Mouse (Mus musculus) forebrain, postnatal 0 days (tissue): ENCODE data around the gene Nfkb1. TPM values are rescaled to one million over a fixed set of nuclear protein-coding genes. Genes with fewer than 3 reads are reported as not detected.

Experiments used
- ATAC-seq: fragments of 200-750 bp; cut with Nextera tagmentation; 2 replicates; pipeline ENCODE4 v1.8.0; 2017; ENCODE audit warnings: mild to moderate bottlenecking, moderate library complexity
- DNase-seq: peaks from one replicate; pipeline ENCODE4 v3.0.0-alpha.2; 2015
- H3K27ac ChIP-seq: fragments of 300-500 bp; sonication (generic); 2 replicates; pipeline ENCODE4 v1.5.1; 2014; ENCODE audit warnings: low read depth, mild to moderate bottlenecking, antibody characterized with exemption, low read length, moderate library complexity, mixed read lengths
- H3K27me3 ChIP-seq: fragments of 300-500 bp; sonication (generic); 2 replicates; pipeline ENCODE4 v1.6.1; 2014; ENCODE audit warnings: mild to moderate bottlenecking, low read length, mixed read lengths; ENCODE audit not compliant: insufficient read depth
- H3K36me3 ChIP-seq: fragments of 300-500 bp; sonication (generic); 2 replicates; pipeline ENCODE4 v1.6.1; 2014; ENCODE audit warnings: mild to moderate bottlenecking, moderate library complexity; ENCODE audit not compliant: insufficient read depth
- H3K4me1 ChIP-seq: fragments of 300-500 bp; sonication (generic); 2 replicates; pipeline ENCODE4 v1.6.1; 2014; ENCODE audit warnings: antibody characterized with exemption; ENCODE audit not compliant: insufficient read depth
- H3K4me2 ChIP-seq: fragments of 300-500 bp; sonication (generic); 2 replicates; pipeline ENCODE4 v1.6.1; 2014; ENCODE audit warnings: low read depth, mild to moderate bottlenecking, moderate library complexity
- H3K4me3 ChIP-seq: fragments of 300-500 bp; sonication (generic); 2 replicates; pipeline ENCODE4 v1.5.1; 2014; ENCODE audit warnings: low read depth, low read length, mixed read lengths
- H3K9ac ChIP-seq: fragments of 300-500 bp; sonication (generic); 2 replicates; pipeline ENCODE4 v1.6.1; 2014; ENCODE audit warnings: mild to moderate bottlenecking
- H3K9me3 ChIP-seq: fragments of 300-500 bp; sonication (generic); 2 replicates; pipeline ENCODE4 v1.6.1; 2016; ENCODE audit warnings: low read length
- CTCF ChIP-seq: sonication (generic); IDR thresholded peaks from 2 replicates; pipeline ENCODE4 v1.5.1; 2016; ENCODE audit warnings: antibody characterized with exemption, control low read depth, low read depth
- WGBS: fragments of 180-500 bp; shearing (Covaris S2); extraction: QIAGEN DNeasy Blood & Tissue Kit; methylation state at CpG from one replicate; pipeline ENCODE4 v1.1.7; 2014; 5-methylcytosine and 5-hydroxymethylcytosine counted together
- polyA plus RNA-seq: library from polyadenylated mRNA; unstranded; fragments of >200 nt; fragmentation: Nextera tagmentation; extraction: Ambion mirVana; gene quantifications from 2 replicates; pipeline ENCODE4 v1.2.1, GENCODE M21; 2015
- total RNA-seq: library from RNA; depleted of rRNA; stranded (reverse); fragments of >200 nt; gene quantifications from 2 replicates; pipeline ENCODE4 v1.2.3, GENCODE M21; 2014

Nfkb1 gene
- total and polyA plus RNA-seq, 2 experiments from 2014 or later = 4.4 to 22.5 TPM

DNA sequence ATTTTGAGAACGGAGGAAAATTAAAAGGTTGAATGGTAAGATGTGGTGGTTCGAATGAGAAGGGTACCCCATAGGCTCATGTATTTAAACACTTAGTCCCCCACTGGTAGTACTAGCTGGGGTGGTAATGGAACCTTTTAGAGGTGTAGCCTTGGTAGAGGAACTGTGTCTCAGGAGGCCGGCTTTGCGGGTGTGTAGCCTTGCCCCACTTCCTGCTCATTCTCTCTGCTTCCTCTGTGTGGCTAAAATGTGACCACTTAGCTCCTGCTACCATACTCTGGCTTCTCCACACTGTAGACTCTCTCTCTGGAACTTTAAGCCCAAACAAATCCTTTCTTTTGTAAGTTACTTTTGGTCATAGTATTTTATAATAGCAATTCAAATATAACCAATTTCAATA lies 126.0 kb downstream of the Nfkb1 start:
- Histone ChIP-seq H3K9ac (no peak overlapping the region), H3K27ac (no peak overlapping the region), H3K4me1 (no peaks in the 10 kb centered on the region), H3K27me3 (no peaks in the 10 kb centered on the region), H3K9me3 (no peaks in the 10 kb centered on the region), H3K36me3 (no peaks in the 10 kb centered on the region), H3K4me2 (no peak overlapping the region), H3K4me3 (no peak overlapping the region)
- no peak for DNase-seq
- no peak for ATAC-seq
- 96% methylated on average over 4 of the region's 4 CpGs for WGBS
- no peak for TF ChIP-seq CTCF

DNA sequence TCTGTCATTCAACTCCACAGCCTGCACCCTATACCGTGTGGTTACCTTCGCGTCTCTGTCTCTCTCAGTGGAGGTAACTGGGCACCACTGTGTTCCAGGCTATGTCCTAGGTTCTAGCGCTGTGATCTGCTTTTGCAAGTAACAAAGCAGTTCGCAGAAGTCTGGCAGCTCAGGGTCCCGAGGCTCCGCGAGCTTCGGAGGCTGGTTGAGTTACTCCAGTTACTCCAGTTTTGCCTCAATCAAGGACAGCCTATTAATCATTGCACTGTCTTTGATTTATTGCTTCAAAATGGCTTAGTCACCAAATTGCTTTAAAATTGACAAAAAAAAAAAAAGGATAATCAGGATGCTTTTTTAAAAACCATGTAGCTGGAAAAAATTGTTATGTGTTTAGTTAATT lies 126.6 kb downstream of the Nfkb1 start:
- no peaks in the 10 kb centered on the region for H3K36me3 ChIP-seq
- H3K9ac ChIP-seq = no peak overlapping the region
- H3K27ac ChIP-seq = no peak overlapping the region
- H3K9me3 ChIP-seq = no peaks in the 10 kb centered on the region
- ATAC-seq = no peak
- no peaks in the 10 kb centered on the region for H3K27me3 ChIP-seq
- no peak overlapping the region for H3K4me2 ChIP-seq
- 90% methylated on average over 9 of the region's 9 CpGs for WGBS
- no peaks in the 10 kb centered on the region for H3K4me1 ChIP-seq
- DNase-seq = no peak
- H3K4me3 ChIP-seq = no peak overlapping the region
- TF ChIP-seq CTCF = no peak

DNA sequence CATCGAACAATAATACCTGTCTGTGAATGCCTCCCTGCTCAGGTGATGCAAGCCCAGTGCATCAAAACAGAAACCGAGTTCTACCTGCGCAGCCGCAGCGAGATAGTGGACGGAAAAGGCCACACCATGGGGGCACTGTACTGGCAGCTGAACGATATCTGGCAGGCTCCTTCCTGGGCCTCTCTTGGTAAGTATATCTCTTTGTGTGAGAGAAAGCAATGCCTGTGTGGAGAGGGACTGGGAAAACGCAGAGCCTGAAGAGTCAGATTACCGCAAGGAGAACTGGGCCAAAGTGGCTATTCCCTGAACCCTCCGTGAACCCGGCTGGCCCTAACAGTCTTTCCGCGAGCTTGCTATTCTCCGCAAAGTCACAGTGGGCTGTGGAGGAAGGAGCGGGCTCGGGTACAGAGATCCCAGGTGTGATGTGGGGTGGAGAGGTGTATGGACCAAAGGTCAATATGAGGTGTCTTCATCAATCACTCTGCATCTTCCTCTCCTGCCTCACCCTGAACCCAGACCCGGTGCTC lies 128.1 kb downstream of the Nfkb1 start:
- no peaks in the 10 kb centered on the region for H3K4me1 ChIP-seq
- H3K9ac ChIP-seq = no peak overlapping the region
- no peak overlapping the region for H3K27ac ChIP-seq
- DNase-seq (no peak), ATAC-seq (no peak)
- H3K9me3 ChIP-seq = no peaks in the 10 kb centered on the region
- no peak overlapping the region for H3K4me3 ChIP-seq
- no peak for TF ChIP-seq CTCF
- 91% methylated on average over 17 of the region's 17 CpGs for WGBS
- H3K36me3 ChIP-seq = no peaks in the 10 kb centered on the region
- H3K4me2 ChIP-seq = no peak overlapping the region
- no peaks in the 10 kb centered on the region for H3K27me3 ChIP-seq

DNA sequence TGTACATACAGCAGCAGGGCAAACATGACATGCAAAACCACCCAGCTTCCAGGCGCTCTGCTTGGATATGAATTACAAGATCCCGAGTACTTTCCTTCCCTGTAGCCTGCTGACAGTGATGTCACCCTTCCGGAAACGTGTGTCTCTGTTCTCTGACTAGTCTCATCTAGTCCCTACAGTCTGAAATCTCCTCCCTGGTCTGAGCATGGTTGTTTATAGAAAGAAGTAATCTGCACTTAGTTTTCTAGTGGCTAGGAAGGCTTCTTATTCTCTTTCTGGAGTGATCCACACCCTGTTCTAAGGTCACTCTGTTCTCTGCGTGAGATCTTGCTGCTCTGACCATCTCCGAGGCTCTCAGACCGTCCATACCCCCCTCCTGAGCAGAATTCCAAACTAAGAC lies 129.3 kb downstream of the Nfkb1 start:
- 80% methylated on average over 7 of the region's 7 CpGs for WGBS
- H3K27ac ChIP-seq = no peak overlapping the region
- no peak overlapping the region for H3K4me3 ChIP-seq
- ATAC-seq (no peak), DNase-seq (no peak)
- TF ChIP-seq CTCF = no peak
- no peaks in the 10 kb centered on the region for H3K9me3 ChIP-seq
- no peaks in the 10 kb centered on the region for H3K27me3 ChIP-seq
- H3K4me1 ChIP-seq = no peaks in the 10 kb centered on the region
- H3K4me2 ChIP-seq = no peak overlapping the region
- no peaks in the 10 kb centered on the region for H3K36me3 ChIP-seq
- H3K9ac ChIP-seq = no peak overlapping the region

DNA sequence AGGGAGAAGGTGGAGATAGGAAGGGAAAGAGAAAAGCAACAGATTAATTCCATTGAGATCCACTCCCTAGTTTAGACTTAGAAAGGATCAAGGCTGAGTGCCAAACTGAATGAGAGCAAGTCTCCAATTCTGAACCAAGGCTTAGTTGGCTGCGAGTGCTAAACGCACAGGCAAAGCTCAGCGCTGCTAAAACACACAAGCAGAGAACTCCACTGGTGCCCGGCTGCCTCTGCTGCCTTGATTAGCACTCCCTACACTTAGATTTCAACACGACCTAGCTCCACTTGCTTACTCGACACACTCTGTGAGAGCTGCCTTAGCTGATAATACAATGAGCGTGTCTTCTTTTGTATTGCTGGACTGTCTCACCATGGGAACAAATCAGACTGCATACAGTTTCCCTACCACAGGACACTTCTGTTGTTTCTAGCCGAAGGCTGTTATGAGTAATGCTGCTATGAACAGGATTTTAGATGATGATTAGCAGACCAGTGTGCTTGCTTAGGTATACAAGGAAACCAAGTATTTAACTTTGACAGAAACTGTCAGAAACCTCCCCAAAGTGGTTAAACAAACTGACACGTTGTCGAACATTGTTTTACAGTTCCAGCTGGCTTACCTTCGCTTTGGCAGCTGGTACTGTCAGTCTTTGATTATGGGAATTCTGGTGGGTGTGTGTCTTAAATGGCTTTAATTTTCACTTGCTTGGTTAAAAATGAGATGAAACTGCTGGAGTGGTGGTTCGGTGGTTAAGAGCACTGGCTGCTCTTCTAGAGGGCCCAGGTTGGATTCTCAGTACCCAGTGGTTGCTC lies 134.3 kb downstream of the Nfkb1 start:
- 42% methylated on average over 12 of the region's 12 CpGs for WGBS
- ATAC-seq = peak; percentile 88
- TF ChIP-seq CTCF = no peak
- Histone ChIP-seq H3K4me1 (no peaks in the 10 kb centered on the region), H3K4me2 (no peak overlapping the region), H3K27ac (no peak overlapping the region), H3K9me3 (no peaks in the 10 kb centered on the region), H3K4me3 (no peak overlapping the region), H3K9ac (no peak overlapping the region), H3K36me3 (no peaks in the 10 kb centered on the region), H3K27me3 (no peaks in the 10 kb centered on the region)
- DNase-seq = peak; percentile 69

DNA sequence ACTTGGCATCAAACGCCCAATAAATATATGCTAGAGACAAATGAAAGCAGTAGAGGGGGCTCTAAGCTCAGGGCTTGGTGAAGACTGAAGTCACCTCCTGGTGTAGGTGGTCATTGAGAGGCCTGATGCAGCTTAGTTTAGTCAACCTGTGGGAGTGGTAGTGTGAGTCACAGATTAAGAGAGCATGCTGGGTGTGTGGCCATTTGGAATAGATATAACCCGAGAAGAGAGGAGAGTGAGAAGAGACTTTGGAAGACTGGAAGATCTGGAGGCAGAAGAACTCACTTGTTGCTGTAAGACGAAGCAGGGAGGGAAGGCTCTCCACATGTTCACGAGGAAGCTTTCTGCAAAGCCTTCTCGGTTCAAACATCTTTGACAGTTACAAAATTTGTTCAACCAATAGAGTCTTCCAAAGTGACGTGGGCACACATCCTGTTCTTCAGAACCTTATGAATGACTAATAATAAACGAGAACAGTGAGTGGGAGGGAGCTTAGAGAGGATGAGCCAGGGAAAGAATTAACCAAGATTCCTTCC lies 135.2 kb downstream of the Nfkb1 start:
- no peak for ATAC-seq
- Histone ChIP-seq H3K27ac (no peak overlapping the region), H3K9ac (no peak overlapping the region), H3K9me3 (no peaks in the 10 kb centered on the region), H3K4me2 (no peak overlapping the region), H3K36me3 (no peaks in the 10 kb centered on the region), H3K4me3 (no peak overlapping the region), H3K27me3 (no peaks in the 10 kb centered on the region), H3K4me1 (no peaks in the 10 kb centered on the region)
- no peak for DNase-seq
- no peak for TF ChIP-seq CTCF
- 74% methylated on average over 7 of the region's 7 CpGs for WGBS

DNA sequence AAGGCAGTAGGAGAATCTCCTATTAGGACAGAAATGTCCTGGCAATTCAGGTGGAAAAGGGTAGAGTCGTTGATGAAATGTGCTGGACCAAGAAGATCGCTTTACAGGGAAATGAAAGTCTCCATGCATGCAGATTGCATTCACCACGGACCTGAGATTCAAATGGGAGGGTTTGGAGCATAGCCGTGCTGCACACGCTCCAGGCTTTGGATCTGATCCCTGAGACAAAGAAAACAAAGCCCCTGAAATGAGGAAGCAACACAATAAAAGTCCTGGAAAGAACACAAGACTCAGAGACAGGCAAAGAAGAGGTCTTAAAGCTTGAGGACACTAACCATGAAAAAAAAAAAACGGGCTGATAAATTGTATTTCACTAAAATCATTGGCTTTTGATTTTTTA lies 136.2 kb downstream of the Nfkb1 start:
- TF ChIP-seq CTCF = no peak
- WGBS = 41% methylated on average over 6 of the region's 6 CpGs
- DNase-seq (no peak), ATAC-seq (no peak)
- Histone ChIP-seq H3K9ac (no peak overlapping the region), H3K4me2 (no peak overlapping the region), H3K27me3 (no peaks in the 10 kb centered on the region), H3K9me3 (no peaks in the 10 kb centered on the region), H3K4me1 (no peaks in the 10 kb centered on the region), H3K4me3 (no peak overlapping the region), H3K36me3 (no peaks in the 10 kb centered on the region), H3K27ac (no peak overlapping the region)
